Mouse (Mus musculus): ENCODE measurements around the gene Pygm. TPM values are rescaled to one million over a fixed set of nuclear protein-coding genes. Genes with fewer than 3 reads are reported as not detected.

The Pygm gene
- total and polyA plus RNA-seq, 3 experiments: 1,101 to 1,298 (median 1,120) TPM

DNA sequence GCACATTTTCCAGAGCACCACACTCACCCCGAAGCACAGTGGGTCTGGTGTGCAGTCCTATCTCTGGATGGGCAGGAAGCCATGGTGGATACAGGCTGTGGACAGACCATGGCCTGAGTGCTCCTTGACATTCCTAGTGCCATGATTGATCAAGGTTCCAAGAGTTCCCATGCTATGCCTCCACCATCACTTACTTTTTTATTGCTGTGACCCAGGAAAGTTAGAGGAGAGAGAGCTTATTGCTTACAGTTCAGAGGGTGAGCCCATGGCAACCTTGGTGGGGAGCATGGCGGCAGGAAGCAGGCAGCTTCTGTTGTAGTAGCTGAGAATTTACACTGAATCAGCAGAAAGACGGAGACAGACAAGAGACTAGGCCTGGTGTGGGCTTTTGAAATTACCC is 22.9 kb upstream of the Pygm start:
- peaks cover 4% of the 10 kb centered on the region; the same call in 1 of the 2 replicates for H3K4me1 ChIP-seq (ENCODE audit: control insufficient read depth, insufficient read depth, low read length)
- no peak for TF ChIP-seq POLR2A (IDR thresholded peaks at IDR 0.05; ENCODE audit: insufficient read depth, low read depth, low read length)
- no peak for TF ChIP-seq CTCF (IDR thresholded peaks at IDR 0.05)
- TF ChIP-seq EP300 (IDR thresholded peaks at IDR 0.05; ENCODE audit: insufficient read depth, low read depth, low read length): no peak
- H3K27ac ChIP-seq: no peak overlapping the region
- intact Hi-C loops (cut with DNase I): loop anchor here (2.0 kb wide), 1 partner anchor 16 kb away; no protein-coding TSS in a partner anchor
- peaks cover 4% of the 10 kb centered on the region; the same call in 1 of the 2 replicates for H3K79me2 ChIP-seq (replicated peaks; ENCODE audit: control insufficient read depth, insufficient read depth, low read length)
- H3K27me3 ChIP-seq (ENCODE audit: control insufficient read depth, insufficient read depth, low read length): no peaks in the 10 kb centered on the region
- DNase-seq: no peak
- H3K36me3 ChIP-seq (ENCODE audit: control insufficient read depth, insufficient read depth, low read length): peaks cover 18% of the 10 kb centered on the region
- H3K4me3 ChIP-seq: no peak overlapping the region
- WGBS: 82% methylated on average over 3 of the region's 3 CpGs
- no peak overlapping the region for H3K9ac ChIP-seq (ENCODE audit: low read depth, low read length)

DNA sequence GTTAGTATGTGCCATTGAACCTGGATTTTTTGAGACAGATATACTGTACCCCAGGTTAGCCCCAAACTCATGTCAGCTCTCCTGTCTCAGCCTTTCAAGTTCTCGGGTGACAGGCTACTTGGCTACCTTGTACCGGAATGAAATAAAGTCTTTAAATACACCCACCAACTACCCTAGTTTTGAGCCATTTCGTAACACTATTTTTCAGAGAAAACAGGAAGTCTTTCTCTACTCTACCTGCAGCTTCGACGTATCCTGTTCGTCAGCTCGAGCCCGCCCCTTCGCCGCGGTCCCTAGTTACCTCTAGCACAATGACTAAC is 21.1 kb upstream of the Pygm start:
- Histone ChIP-seq H3K4me1 (ENCODE audit: control insufficient read depth, insufficient read depth, low read length) (peaks cover 4% of the 10 kb centered on the region; the same call in 1 of the 2 replicates), H3K79me2 (replicated peaks; ENCODE audit: control insufficient read depth, insufficient read depth, low read length) (peaks cover 5% of the 10 kb centered on the region; the same call in 1 of the 2 replicates), H3K4me3 (peak overlapping the region; percentile 89), H3K27me3 (ENCODE audit: control insufficient read depth, insufficient read depth, low read length) (no peaks in the 10 kb centered on the region), H3K36me3 (ENCODE audit: control insufficient read depth, insufficient read depth, low read length) (peaks cover 34% of the 10 kb centered on the region), H3K9ac (ENCODE audit: low read depth, low read length) (peak overlapping the region; percentile 33; the same call in 1 of the 2 replicates), H3K27ac (peak overlapping the region; percentile 87)
- TF ChIP-seq POLR2A (IDR thresholded peaks at IDR 0.05; ENCODE audit: insufficient read depth, low read depth, low read length): no peak; the same call in 1 of the 2 replicates
- TF ChIP-seq EP300 (IDR thresholded peaks at IDR 0.05; ENCODE audit: insufficient read depth, low read depth, low read length): no peak
- TF ChIP-seq CTCF (IDR thresholded peaks at IDR 0.05): no peak
- under 1% methylated on average over 11 of the region's 11 CpGs for WGBS
- intact Hi-C loops (cut with DNase I): no loop called here
- DNase-seq: no peak

DNA sequence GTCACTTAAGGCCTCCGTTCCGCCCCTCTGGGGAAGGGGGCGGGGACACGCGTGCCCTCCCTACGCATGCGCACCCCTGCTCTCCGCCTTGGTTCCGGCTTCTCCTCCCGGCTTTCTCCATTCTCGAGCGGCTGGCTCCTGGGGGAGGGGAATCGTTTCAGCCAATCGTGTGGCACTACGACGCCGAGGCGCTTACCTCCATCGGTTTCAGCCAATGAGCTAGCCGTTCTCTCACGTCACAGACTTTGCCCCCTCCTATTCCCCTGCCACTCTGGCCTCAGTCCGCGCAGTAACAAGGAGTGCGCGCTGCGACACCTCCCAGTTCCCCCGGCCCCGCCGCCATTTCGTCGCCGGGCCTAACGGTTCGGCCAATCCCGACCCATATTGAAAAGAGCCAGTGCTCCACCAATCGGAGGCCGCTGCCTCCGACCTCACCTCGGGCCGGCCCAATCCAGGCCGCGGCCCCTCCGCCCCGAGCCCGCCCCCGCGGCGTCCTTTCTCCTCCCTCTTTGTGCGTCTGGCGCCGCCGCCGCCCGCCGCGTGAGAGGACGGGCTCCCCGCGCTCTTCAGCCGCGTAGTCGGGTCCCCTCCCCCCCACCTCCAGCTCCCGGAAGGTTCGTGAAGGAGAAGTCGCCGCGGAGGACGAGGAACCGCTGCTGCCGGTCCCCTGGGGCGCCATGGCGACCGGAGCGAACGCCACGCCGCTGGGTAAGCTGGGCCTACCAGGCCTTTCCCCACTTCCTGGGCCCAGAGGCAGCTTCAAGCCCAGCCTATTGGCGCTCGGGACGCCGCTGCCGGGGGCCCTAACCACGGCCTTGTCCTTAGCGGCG is 20.6 kb upstream of the Pygm start, which contains the start of gene Sf1:
TSS of gene Sf1 (plus strand) at position 280 of the 830 bp plus-strand sequence.
- peaks cover 5% of the 10 kb centered on the region; the same call in 1 of the 2 replicates for H3K79me2 ChIP-seq (replicated peaks; ENCODE audit: control insufficient read depth, insufficient read depth, low read length)
- peaks cover 4% of the 10 kb centered on the region; the same call in 1 of the 2 replicates for H3K4me1 ChIP-seq (ENCODE audit: control insufficient read depth, insufficient read depth, low read length)
- TF ChIP-seq CTCF (IDR thresholded peaks at IDR 0.05) (no peak), POLR2A (IDR thresholded peaks at IDR 0.05; ENCODE audit: insufficient read depth, low read depth, low read length) (peak; percentile 72), EP300 (IDR thresholded peaks at IDR 0.05; ENCODE audit: insufficient read depth, low read depth, low read length) (no peak; the same call in none of the 2 replicates)
- H3K4me3 ChIP-seq: peak within 1 kb of the TSS; percentile 89
- peak within 1 kb of the TSS; percentile 98 for H3K27ac ChIP-seq
- H3K27me3 ChIP-seq (ENCODE audit: control insufficient read depth, insufficient read depth, low read length): no peaks in the 10 kb centered on the region
- H3K9ac ChIP-seq (ENCODE audit: low read depth, low read length): peak within 1 kb of the TSS; percentile 98
- peak; percentile 99 to 100 for DNase-seq
- WGBS: under 1% methylated on average over 85 of the region's 85 CpGs
- intact Hi-C loops (cut with DNase I): no loop called here
- peaks cover 40% of the 10 kb centered on the region for H3K36me3 ChIP-seq (ENCODE audit: control insufficient read depth, insufficient read depth, low read length)

DNA sequence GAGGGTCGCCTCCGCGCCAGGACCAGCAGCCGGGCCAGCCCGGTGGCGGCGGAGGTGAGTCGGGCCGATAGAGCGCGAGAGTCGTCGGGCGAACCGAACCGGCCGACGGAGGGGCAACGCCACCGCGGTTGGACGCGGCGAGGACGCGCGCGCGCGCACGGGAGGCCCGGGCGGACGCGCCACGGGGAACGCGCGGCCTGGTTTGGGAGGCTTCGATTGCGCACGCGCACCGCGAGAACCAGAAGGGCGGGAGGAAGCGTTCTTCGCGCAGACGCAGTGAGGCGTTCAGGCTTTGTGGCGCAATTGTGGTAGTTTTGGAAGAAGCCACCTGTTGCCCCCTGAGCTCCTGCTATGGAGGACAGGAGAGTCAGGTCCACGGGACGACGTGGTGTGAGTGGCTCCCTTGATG is 19.9 kb upstream of the Pygm start:
- H3K4me1 ChIP-seq (ENCODE audit: control insufficient read depth, insufficient read depth, low read length): peaks cover 4% of the 10 kb centered on the region; the same call in 1 of the 2 replicates
- WGBS: under 1% methylated on average over 55 of the region's 55 CpGs
- TF ChIP-seq POLR2A (IDR thresholded peaks at IDR 0.05; ENCODE audit: insufficient read depth, low read depth, low read length) (peak; percentile 42; the same call in 1 of the 2 replicates), EP300 (IDR thresholded peaks at IDR 0.05; ENCODE audit: insufficient read depth, low read depth, low read length) (peak; percentile 29; the same call in 1 of the 2 replicates), CTCF (IDR thresholded peaks at IDR 0.05) (no peak)

DNA sequence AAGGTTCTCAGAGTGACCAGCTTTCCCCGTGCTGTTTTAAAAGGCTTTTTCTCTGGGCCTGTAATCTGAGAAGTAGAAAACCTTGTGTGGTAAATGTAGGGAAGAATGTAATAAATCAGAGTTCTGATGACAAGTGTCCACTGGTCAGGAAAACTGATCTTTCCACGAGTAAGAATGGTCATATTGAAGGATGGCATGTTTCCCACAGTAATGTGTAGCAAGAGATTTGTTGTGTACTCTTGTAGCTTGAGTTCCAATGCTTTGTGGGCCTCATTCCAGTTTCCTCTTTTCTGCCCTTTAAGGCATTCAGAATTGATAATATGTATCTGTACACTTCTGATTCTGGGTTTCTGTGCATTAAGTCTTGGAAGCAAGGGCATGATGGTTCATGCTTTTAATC is 19.4 kb upstream of the Pygm start:
- TF ChIP-seq CTCF (IDR thresholded peaks at IDR 0.05) (no peak), EP300 (IDR thresholded peaks at IDR 0.05; ENCODE audit: insufficient read depth, low read depth, low read length) (no peak), POLR2A (IDR thresholded peaks at IDR 0.05; ENCODE audit: insufficient read depth, low read depth, low read length) (no peak)
- Histone ChIP-seq H3K36me3 (ENCODE audit: control insufficient read depth, insufficient read depth, low read length) (peaks cover 49% of the 10 kb centered on the region), H3K27ac (peak overlapping the region; percentile 98), H3K4me3 (peak overlapping the region; percentile 89), H3K79me2 (replicated peaks; ENCODE audit: control insufficient read depth, insufficient read depth, low read length) (peaks cover 5% of the 10 kb centered on the region; the same call in 1 of the 2 replicates), H3K27me3 (ENCODE audit: control insufficient read depth, insufficient read depth, low read length) (no peaks in the 10 kb centered on the region), H3K4me1 (ENCODE audit: control insufficient read depth, insufficient read depth, low read length) (peaks cover 4% of the 10 kb centered on the region; the same call in 1 of the 2 replicates), H3K9ac (ENCODE audit: low read depth, low read length) (no peak overlapping the region; the same call in 1 of the 2 replicates)
- WGBS: 0% methylated on average over 2 of the region's 2 CpGs
- DNase-seq: no peak
- intact Hi-C loops (cut with DNase I): no loop called here

More for the DNA sequence above, 19.9 kb upstream of the Pygm start:
- intact Hi-C loops (cut with DNase I): no loop called here
- Histone ChIP-seq H3K9ac (ENCODE audit: low read depth, low read length) (peak overlapping the region; percentile 98), H3K4me3 (peak overlapping the region; percentile 89), H3K27ac (peak overlapping the region; percentile 98), H3K36me3 (ENCODE audit: control insufficient read depth, insufficient read depth, low read length) (peaks cover 45% of the 10 kb centered on the region), H3K27me3 (ENCODE audit: control insufficient read depth, insufficient read depth, low read length) (no peaks in the 10 kb centered on the region), H3K79me2 (replicated peaks; ENCODE audit: control insufficient read depth, insufficient read depth, low read length) (peaks cover 5% of the 10 kb centered on the region; the same call in 1 of the 2 replicates)
- peak; percentile 94 for DNase-seq
